Comparison of ENCODE assay signal across 8 mouse cellular contexts in the genomic region with DNA sequence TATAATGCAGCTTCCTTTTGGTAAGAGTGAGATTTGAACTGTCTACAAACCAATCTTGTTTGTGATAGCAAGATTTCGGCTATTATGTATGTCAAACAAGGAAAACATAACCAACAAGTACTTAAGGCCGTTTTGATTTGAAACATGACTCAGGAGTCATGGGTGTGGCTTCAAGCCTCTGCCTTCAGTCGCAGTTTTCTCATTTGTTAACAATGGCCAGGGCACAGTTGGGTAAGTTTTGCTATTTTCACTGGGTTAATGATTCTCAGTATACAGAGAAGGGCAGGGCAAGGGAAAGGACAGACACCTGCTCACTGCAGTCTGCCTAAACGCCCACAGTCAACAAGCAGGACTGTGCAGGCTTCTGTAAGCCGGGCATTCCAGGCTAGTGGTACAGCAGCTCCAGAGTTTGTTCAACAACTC. TPM values are rescaled to one million over a fixed set of nuclear protein-coding genes. Genes with fewer than 3 reads are reported as not detected.
DNase-seq lines count a peak whose midpoint lies in the region; ATAC-seq lines count a peak whose summit lies in the region.

No protein-coding gene starts in this region.

- ATAC-seq in lung, embryonic 15.5 days (ENCODE audit: borderline replicate concordance, extremely low read depth, low FRiP score, low TSS enrichment): peak; percentile 12
- no peak; the same call in 1 of the 2 replicates for ATAC-seq in hindbrain, embryonic 12.5 days (ENCODE audit: low FRiP score)
- peak; percentile 17 for ATAC-seq in midbrain, embryonic 11.5 days (ENCODE audit: low FRiP score)

- H3K36me3 ChIP-seq in lung, embryonic 15.5 days: no peaks in the 10 kb centered on the region
- no peaks in the 10 kb centered on the region for H3K36me3 ChIP-seq in hindbrain, embryonic 12.5 days
- no peaks in the 10 kb centered on the region for H3K36me3 ChIP-seq in midbrain, embryonic 11.5 days (ENCODE audit: control insufficient read depth, insufficient read depth, low read length)

- peak overlapping the region; percentile 48 for H3K9ac ChIP-seq in lung, embryonic 15.5 days
- H3K9ac ChIP-seq in hindbrain, embryonic 12.5 days: peak overlapping the region; percentile 77
- peak overlapping the region; percentile 63 for H3K9ac ChIP-seq in midbrain, embryonic 11.5 days (ENCODE audit: low read length)

- H3K4me1 ChIP-seq in lung, embryonic 15.5 days: peaks cover 26% of the 10 kb centered on the region
- H3K4me1 ChIP-seq in hindbrain, embryonic 12.5 days: peaks cover 29% of the 10 kb centered on the region
- peaks cover 15% of the 10 kb centered on the region for H3K4me1 ChIP-seq in midbrain, embryonic 11.5 days (ENCODE audit: control insufficient read depth, insufficient read depth, low read length)

- H3K4me2 ChIP-seq in lung, embryonic 15.5 days: peak overlapping the region; percentile 64
- peak overlapping the region; percentile 79 for H3K4me2 ChIP-seq in hindbrain, embryonic 12.5 days (replicated peaks)
- peak overlapping the region; percentile 73 for H3K4me2 ChIP-seq in midbrain, embryonic 11.5 days

- peak overlapping the region; percentile 90 for H3K4me3 ChIP-seq in lung, embryonic 15.5 days
- peak overlapping the region; percentile 79 for H3K4me3 ChIP-seq in hindbrain, embryonic 12.5 days
- H3K4me3 ChIP-seq in midbrain, embryonic 11.5 days (ENCODE audit: low read depth, low read length): peak overlapping the region; percentile 55

- H3K27me3 ChIP-seq in lung, embryonic 15.5 days: no peaks in the 10 kb centered on the region
- H3K27me3 ChIP-seq in hindbrain, embryonic 12.5 days: no peaks in the 10 kb centered on the region
- H3K27me3 ChIP-seq in midbrain, embryonic 11.5 days (ENCODE audit: control insufficient read depth, insufficient read depth, low read length): no peaks in the 10 kb centered on the region

- no peak for DNase-seq in lung, postnatal 14 days
- DNase-seq in c-Kit-positive CD71-positive TER-119-negative erythroid progenitor cells, embryonic 14.5 days (ENCODE audit: low read depth): peak; percentile 50
- peak; percentile 82 for DNase-seq in midbrain, embryonic 11.5 days (ENCODE audit: low spot score, missing footprints)
- no peak for DNase-seq in right cerebral cortex, adult 2 months (ENCODE audit: low spot score in 2 of 2)
- no peak for DNase-seq in layer of hippocampus, adult 11-12 months (ENCODE audit: low spot score)
- no peak for DNase-seq in spleen, adult 12 weeks (ENCODE audit: low spot score)

- peak overlapping the region; percentile 99 for H3K27ac ChIP-seq in lung, embryonic 15.5 days
- H3K27ac ChIP-seq in hindbrain, embryonic 12.5 days: peak overlapping the region; percentile 99; the same call in 1 of the 2 replicates
- peak overlapping the region; percentile 96; the same call in 1 of the 2 replicates for H3K27ac ChIP-seq in midbrain, embryonic 11.5 days (ENCODE audit: low read depth, low read length)

- no peaks in the 10 kb centered on the region for H3K9me3 ChIP-seq in lung, embryonic 15.5 days
- H3K9me3 ChIP-seq in hindbrain, embryonic 12.5 days (replicated peaks): no peaks in the 10 kb centered on the region
- no peaks in the 10 kb centered on the region for H3K9me3 ChIP-seq in midbrain, embryonic 11.5 days (ENCODE audit: control insufficient read depth, low read length)

- WGBS in lung, embryonic 15.5 days: under 1% methylated on average over 5 of the region's 5 CpGs
- 9% methylated on average over 5 of the region's 5 CpGs for WGBS in hindbrain, embryonic 12.5 days
- 10% methylated on average over 5 of the region's 5 CpGs for WGBS in midbrain, embryonic 11.5 days

RNA-seq across cellular contexts. Expression of gene Mastl, which starts 0.6 kb away (rescaled TPM):
- polyA plus RNA-seq in lung, embryonic 15.5 days (2015; fragmentation: Nextera tagmentation; extraction: Ambion mirVana): 13.1 and 15.2 TPM in 2 replicates
- polyA plus RNA-seq in hindbrain, embryonic 12.5 days (2016; fragmentation: Nextera tagmentation; extraction: Ambion mirVana): 8.1 and 8.3 TPM in 2 replicates
- 11.7 and 14.3 TPM in 2 replicates for polyA plus RNA-seq in midbrain, embryonic 11.5 days (2014; fragmentation: Nextera tagmentation; extraction: Ambion mirVana)

RNA-seq across cellular contexts. Expression of gene Yme1l1, which starts 1.0 kb away (rescaled TPM):
- 71.6 and 73.1 TPM in 2 replicates for polyA plus RNA-seq in lung, embryonic 15.5 days (2015; fragmentation: Nextera tagmentation; extraction: Ambion mirVana)
- 82.3 and 90.5 TPM in 2 replicates for polyA plus RNA-seq in hindbrain, embryonic 12.5 days (2016; fragmentation: Nextera tagmentation; extraction: Ambion mirVana)
- 87.5 and 98.9 TPM in 2 replicates for polyA plus RNA-seq in midbrain, embryonic 11.5 days (2014; fragmentation: Nextera tagmentation; extraction: Ambion mirVana)

RNA-seq across cellular contexts. Expression of gene 4931423N10Rik, which starts 52.1 kb away (rescaled TPM):
- not detected in 2 replicates for polyA plus RNA-seq in lung, embryonic 15.5 days (2015; fragmentation: Nextera tagmentation; extraction: Ambion mirVana)
- polyA plus RNA-seq in hindbrain, embryonic 12.5 days (2016; fragmentation: Nextera tagmentation; extraction: Ambion mirVana): not detected in 2 replicates
- polyA plus RNA-seq in midbrain, embryonic 11.5 days (2014; fragmentation: Nextera tagmentation; extraction: Ambion mirVana): not detected in 2 replicates

Comparison
In these comparisons a context has a peak if more than half of its experiments do, and no peak if none do; other contexts are left out.
1. DNase-seq: peak in c-Kit-positive CD71-positive TER-119-negative erythroid progenitor cells, embryonic 14.5 days (single experiment) and midbrain, embryonic 11.5 days (single experiment); none in lung, postnatal 14 days (single experiment), right cerebral cortex, adult 2 months (0 of 2), layer of hippocampus, adult 11-12 months (single experiment) and spleen, adult 12 weeks (single experiment).
2. Peak in every context shown above with its lines, with median percentiles within 50 percentile points of each other: H3K27ac ChIP-seq, H3K4me2 ChIP-seq, H3K4me3 ChIP-seq and H3K9ac ChIP-seq.